ENCODE assay signal across 8 mouse cellular contexts in the genomic region with DNA sequence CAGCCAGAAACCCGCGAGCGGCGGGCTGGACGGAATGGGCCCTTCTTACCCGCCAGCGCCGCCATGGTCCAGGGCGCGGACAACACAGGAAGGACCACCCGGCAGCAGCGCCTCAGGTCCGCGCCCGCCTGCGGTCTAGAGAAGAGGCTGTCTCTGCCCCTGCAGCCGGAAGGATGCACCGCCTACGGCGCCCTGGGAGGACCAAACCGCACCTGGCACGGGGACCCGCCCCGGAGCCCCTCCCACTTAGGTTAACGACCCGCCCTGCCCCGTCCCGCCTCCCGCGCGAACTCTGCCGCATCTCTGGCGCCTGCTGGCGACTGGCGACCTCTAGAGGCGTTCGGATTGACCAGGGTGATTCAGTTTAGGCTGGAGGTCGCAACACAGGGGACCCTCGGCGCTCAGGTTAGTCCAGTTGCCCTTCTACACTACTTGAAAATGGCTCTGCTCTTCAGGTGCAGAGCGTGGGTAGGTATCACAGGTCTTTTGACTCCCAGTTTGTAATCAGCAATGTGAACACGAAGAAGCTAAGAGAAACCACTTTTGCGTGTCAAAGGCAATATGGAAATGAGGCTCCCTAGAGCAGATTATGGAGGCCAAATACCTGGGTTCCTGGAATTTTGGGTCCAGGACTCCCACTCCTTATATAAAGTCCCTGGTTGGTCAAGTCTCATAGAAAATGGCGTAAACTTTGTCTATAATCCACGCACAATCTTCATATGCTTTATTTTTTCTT. TPM values are rescaled to one million over a fixed set of nuclear protein-coding genes. Genes with fewer than 3 reads are reported as not detected.
DNase-seq lines count a peak whose midpoint lies in the region; ATAC-seq and TF ChIP-seq lines count a peak whose summit lies in the region.

A gene (minus strand): TSS at position 193 of the 736 bp plus-strand sequence.

- WGBS in heart, embryonic 12.5 days, result 2% methylated on average over 45 of the region's 45 CpGs
- WGBS in kidney, postnatal 0 days, result 4% methylated on average over 45 of the region's 45 CpGs
- WGBS in liver, embryonic 11.5 days, result 4% methylated on average over 45 of the region's 45 CpGs
- 3% methylated on average over 45 of the region's 45 CpGs for WGBS in stomach, embryonic 14.5 days

- no peaks in the 10 kb centered on the region for H3K27me3 ChIP-seq in C2C12 (ENCODE audit: control insufficient read depth, insufficient read depth, insufficient read length)
- H3K27me3 ChIP-seq in erythroblast, embryonic 14.5 days (ENCODE audit: control insufficient read depth), result no peaks in the 10 kb centered on the region
- no peaks in the 10 kb centered on the region for H3K27me3 ChIP-seq in heart, embryonic 12.5 days (replicated peaks)
- no peaks in the 10 kb centered on the region for H3K27me3 ChIP-seq in kidney, postnatal 0 days (ENCODE audit: insufficient read depth, low read length)
- no peaks in the 10 kb centered on the region for H3K27me3 ChIP-seq in liver, embryonic 11.5 days (replicated peaks; ENCODE audit: control insufficient read depth, insufficient read depth, low read length)
- H3K27me3 ChIP-seq in stomach, embryonic 14.5 days (ENCODE audit: control insufficient read depth, insufficient read depth, low read length), result no peaks in the 10 kb centered on the region

- TF ChIP-seq CTCF in C2C12 (IDR thresholded peaks at IDR 0.05; ENCODE audit: control insufficient read depth, insufficient read depth, insufficient read length), result peak; percentile 69
- TF ChIP-seq CTCF in brain, embryonic 14.5 days (IDR thresholded peaks at IDR 0.05; ENCODE audit: borderline replicate concordance, extremely low read depth, insufficient read depth, insufficient read length), result peak; percentile 73
- TF ChIP-seq CTCF in kidney, postnatal 0 days (IDR thresholded peaks at IDR 0.05; ENCODE audit: low read depth), result peak; percentile 89

- H3K4me2 ChIP-seq in heart, embryonic 12.5 days, result peak within 1 kb of the TSS; percentile 88
- H3K4me2 ChIP-seq in kidney, postnatal 0 days (ENCODE audit: low read length), result peak within 1 kb of the TSS; percentile 78
- H3K4me2 ChIP-seq in liver, embryonic 11.5 days, result peak within 1 kb of the TSS; percentile 76
- peak within 1 kb of the TSS; percentile 80 for H3K4me2 ChIP-seq in stomach, embryonic 14.5 days (replicated peaks; ENCODE audit: low read depth, low read length)

- peak within 1 kb of the TSS; percentile 7 for H3K27ac ChIP-seq in heart, embryonic 12.5 days (ENCODE audit: poor library complexity, severe bottlenecking)
- peak within 1 kb of the TSS; percentile 77 for H3K27ac ChIP-seq in kidney, postnatal 0 days
- peak within 1 kb of the TSS; percentile 57 for H3K27ac ChIP-seq in liver, embryonic 11.5 days (ENCODE audit: low read depth, low read length)
- H3K27ac ChIP-seq in stomach, embryonic 14.5 days (ENCODE audit: low read length), result peak within 1 kb of the TSS; percentile 77; the same call in 1 of the 2 replicates

- DNase-seq in brain, embryonic 14.5 days (ENCODE audit: low read depth), result peak; percentile 91
- peak; percentile 95 for DNase-seq in kidney, postnatal 0 days (ENCODE audit: low spot score)
- peak; percentile 97 for DNase-seq in liver, embryonic 11.5 days (ENCODE audit: low spot score)
- DNase-seq in naive thymus-derived CD4-positive, alpha-beta T cell, adult 2 months (ENCODE audit: low read depth), result peak; percentile 96

- peak within 1 kb of the TSS; percentile 84 for H3K9ac ChIP-seq in heart, embryonic 12.5 days
- H3K9ac ChIP-seq in kidney, postnatal 0 days (ENCODE audit: low read depth, low read length), result peak within 1 kb of the TSS; percentile 80
- peak within 1 kb of the TSS; percentile 81 for H3K9ac ChIP-seq in liver, embryonic 11.5 days (ENCODE audit: low read depth, low read length)
- H3K9ac ChIP-seq in stomach, embryonic 14.5 days (replicated peaks; ENCODE audit: low read depth, low read length), result peak within 1 kb of the TSS; percentile 85

- peaks cover 38% of the 10 kb centered on the region for H3K4me1 ChIP-seq in erythroblast, embryonic 14.5 days (ENCODE audit: control insufficient read depth)
- H3K4me1 ChIP-seq in heart, embryonic 12.5 days (replicated peaks), result peaks cover 14% of the 10 kb centered on the region
- no peaks in the 10 kb centered on the region; the same call in 1 of the 2 replicates for H3K4me1 ChIP-seq in kidney, postnatal 0 days (replicated peaks; ENCODE audit: insufficient read depth, low read length)
- peaks cover 17% of the 10 kb centered on the region for H3K4me1 ChIP-seq in liver, embryonic 11.5 days (replicated peaks; ENCODE audit: control insufficient read depth, insufficient read depth, low read length)
- peaks cover 10% of the 10 kb centered on the region; the same call in 1 of the 2 replicates for H3K4me1 ChIP-seq in stomach, embryonic 14.5 days (ENCODE audit: control insufficient read depth, insufficient read depth, low read length)

- no peaks in the 10 kb centered on the region for H3K9me3 ChIP-seq in erythroblast, embryonic 14.5 days (ENCODE audit: control insufficient read depth, low read length)
- no peaks in the 10 kb centered on the region for H3K9me3 ChIP-seq in heart, embryonic 12.5 days (replicated peaks)
- H3K9me3 ChIP-seq in kidney, postnatal 0 days (replicated peaks; ENCODE audit: low read length), result no peaks in the 10 kb centered on the region
- H3K9me3 ChIP-seq in liver, embryonic 11.5 days (ENCODE audit: control insufficient read depth, low read length), result no peaks in the 10 kb centered on the region
- H3K9me3 ChIP-seq in stomach, embryonic 14.5 days (ENCODE audit: control insufficient read depth, low read depth, low read length), result no peaks in the 10 kb centered on the region

- H3K79me3 ChIP-seq in C2C12 (ENCODE audit: low read depth), result peaks cover 31% of the 10 kb centered on the region

- peak within 1 kb of the TSS; percentile 69 for H3ac ChIP-seq in C2C12 (ENCODE audit: control insufficient read depth, insufficient read length, low read depth)

- ATAC-seq in heart, embryonic 12.5 days (ENCODE audit: insufficient number of reproducible peaks, low FRiP score), result peak; percentile 94
- peak; percentile 97 for ATAC-seq in kidney, postnatal 0 days (replicated peaks; ENCODE audit: low FRiP score, low read depth)
- peak; percentile 98 for ATAC-seq in liver, embryonic 11.5 days (replicated peaks; ENCODE audit: low FRiP score)
- ATAC-seq in stomach, embryonic 14.5 days (ENCODE audit: insufficient number of reproducible peaks, insufficient read depth, low FRiP score, low read depth), result peak; percentile 97

- peak within 1 kb of the TSS; percentile 90 for H3K4me3 ChIP-seq in C2C12 (ENCODE audit: insufficient read depth, poor library complexity, severe bottlenecking)
- peak within 1 kb of the TSS; percentile 91 for H3K4me3 ChIP-seq in erythroblast, embryonic 14.5 days (replicated peaks)
- peak within 1 kb of the TSS; percentile 64 for H3K4me3 ChIP-seq in heart, embryonic 12.5 days
- peak within 1 kb of the TSS; percentile 83 for H3K4me3 ChIP-seq in kidney, postnatal 0 days (replicated peaks; ENCODE audit: low read depth, low read length)
- H3K4me3 ChIP-seq in liver, embryonic 11.5 days (ENCODE audit: low read depth, low read length), result peak within 1 kb of the TSS; percentile 83
- peak within 1 kb of the TSS; percentile 77 for H3K4me3 ChIP-seq in stomach, embryonic 14.5 days (ENCODE audit: low read depth, low read length)

- peaks cover 48% of the 10 kb centered on the region for H3K79me2 ChIP-seq in C2C12 (ENCODE audit: control insufficient read depth, insufficient read depth)

- peaks cover 10% of the 10 kb centered on the region for H3K36me3 ChIP-seq in C2C12 (ENCODE audit: control insufficient read depth, insufficient read depth)
- peaks cover 8% of the 10 kb centered on the region for H3K36me3 ChIP-seq in erythroblast, embryonic 14.5 days (ENCODE audit: control insufficient read depth)
- H3K36me3 ChIP-seq in heart, embryonic 12.5 days, result peaks cover 4% of the 10 kb centered on the region
- H3K36me3 ChIP-seq in kidney, postnatal 0 days (ENCODE audit: insufficient read depth, low read length), result 0 out of 2 replicates have a peak, but pooled peaks cover under 1% of the 10 kb centered on the region
- H3K36me3 ChIP-seq in liver, embryonic 11.5 days (ENCODE audit: control insufficient read depth, insufficient read depth, low read length), result no peaks in the 10 kb centered on the region; the same call in 1 of the 2 replicates
- H3K36me3 ChIP-seq in stomach, embryonic 14.5 days (ENCODE audit: control insufficient read depth, insufficient read depth, low read length), result no peaks in the 10 kb centered on the region

- TF ChIP-seq POLR2A in brain, embryonic 14.5 days (IDR thresholded peaks at IDR 0.05; ENCODE audit: borderline replicate concordance, extremely low read depth, insufficient read depth, insufficient read length, poor library complexity, severe bottlenecking), result peak; percentile 34; the same call in 1 of the 2 replicates

TF ChIP-seq in C2C12, 6 proteins besides CTCF, POLR2A, EP300 and RAD21:
- TF ChIP-seq CEBPB (IDR thresholded peaks at IDR 0.05; ENCODE audit: low read depth) (no peak), USF1 (IDR thresholded peaks at IDR 0.05; ENCODE audit: low read depth) (no peak), FOSL1 (IDR thresholded peaks at IDR 0.05; ENCODE audit: insufficient read depth, low read length, poor library complexity, severe bottlenecking) (no peak), MAX (IDR thresholded peaks at IDR 0.05) (no peak), MYOG (IDR thresholded peaks at IDR 0.05; ENCODE audit: control insufficient read depth, extremely low read depth, insufficient read length) (no peak), MYOD1 (IDR thresholded peaks at IDR 0.05; ENCODE audit: control insufficient read depth, insufficient read length, low read depth) (no peak)

RNA-seq across cellular contexts. Expression of the gene that starts here (rescaled TPM):
- polyA plus RNA-seq in C2C12 (2012; fragmentation: generic; extraction: Trizol), result 21.6 TPM
- polyA plus RNA-seq in brain, embryonic 14.5 days (2012; rRNA removed), result 131 and 211 TPM in 2 replicates
- 1.4 and 1.6 TPM in 2 replicates for polyA plus RNA-seq in erythroblast, embryonic 14.5 days (2012)
- 73.2 and 74.6 TPM in 2 replicates for polyA plus RNA-seq in heart, embryonic 12.5 days (2016; fragmentation: Nextera tagmentation; extraction: Ambion mirVana)
- polyA plus RNA-seq in kidney, postnatal 0 days (2015; fragmentation: Nextera tagmentation; extraction: Ambion mirVana), result 28.8 and 31.8 TPM in 2 replicates
- 37.4 and 37.7 TPM in 2 replicates for polyA plus RNA-seq in liver, embryonic 11.5 days (2014; fragmentation: Nextera tagmentation; extraction: Ambion mirVana)
- 90.3 and 95.8 TPM in 2 replicates for polyA plus RNA-seq in stomach, embryonic 14.5 days (2014; fragmentation: Nextera tagmentation; extraction: Ambion mirVana)

Comparison
In these comparisons a context has a peak if more than half of its experiments do, and no peak if none do; other contexts are left out.
1. Peak in every context shown above with its lines: DNase-seq, ATAC-seq, H3K4me3 ChIP-seq and H3K27ac ChIP-seq.
2. H3K27ac ChIP-seq: peak in every context shown above with its lines; median percentile 77 in kidney, postnatal 0 days; 77 in stomach, embryonic 14.5 days; 57 in liver, embryonic 11.5 days; 7 in heart, embryonic 12.5 days.